Mouse (Mus musculus): Measurements from ENCODE around the gene Polg.

DNA sequence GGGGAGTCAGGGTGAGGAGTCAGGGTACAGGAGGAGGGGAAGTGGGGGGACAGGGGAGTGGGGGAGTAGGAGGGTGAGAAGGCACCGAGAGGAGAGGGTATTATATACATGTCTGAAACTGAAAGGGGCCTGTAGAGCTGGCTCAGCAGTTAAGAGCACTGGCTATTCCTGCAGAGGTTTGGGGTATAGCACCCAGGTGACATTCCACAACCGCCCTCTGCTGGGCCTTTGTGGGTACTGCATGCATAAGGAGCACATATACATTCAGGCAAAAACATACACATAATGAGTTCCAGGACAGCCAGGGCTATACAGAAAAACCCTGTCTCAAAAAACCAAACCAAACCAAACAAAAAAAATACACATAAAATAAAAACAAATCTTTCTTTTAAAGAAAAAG, 6.6 kb upstream of the Polg start:
- TF ChIP-seq CTCF (IDR thresholded peaks at IDR 0.05; ENCODE audit: low read depth, low read length) (peak; percentile 47; the same call in 1 of the 2 replicates), POLR2A (IDR thresholded peaks at IDR 0.05; ENCODE audit: extremely low read depth, insufficient read depth, low read length) (no peak)
